11 mouse cellular contexts compared by ENCODE assay signal in the genomic region with DNA sequence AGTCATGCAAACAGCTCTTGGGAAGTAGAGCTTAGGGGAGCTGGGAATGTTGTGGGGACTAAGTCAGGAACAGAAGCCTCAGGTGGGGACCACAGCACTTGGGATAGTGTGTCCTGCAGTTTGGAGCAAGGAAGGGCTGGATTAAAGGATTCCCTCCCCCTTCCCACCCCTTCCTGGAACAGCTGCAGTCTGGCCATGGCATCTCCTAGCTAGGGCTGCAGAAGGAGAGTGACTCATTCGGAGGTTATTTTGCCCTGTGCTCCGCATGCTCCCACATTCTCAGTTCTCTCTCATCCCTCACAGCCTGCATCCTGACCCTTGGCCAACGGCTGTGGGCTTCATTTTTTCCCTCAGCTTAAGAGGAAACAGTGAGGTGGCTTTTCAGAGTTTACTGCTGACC. TPM values are rescaled to one million over a fixed set of nuclear protein-coding genes. Genes with fewer than 3 reads are reported as not detected.
DNase-seq lines count a peak whose midpoint lies in the region; ATAC-seq and TF ChIP-seq lines count a peak whose summit lies in the region.
"Had no signal": no experiment of that assay in that cellular context is flagged by ENCODE, and none has a peak within 500 bp of the region (broad histone marks: within the 10 kb centered on the region; RNA-seq: fewer than 3 reads in every experiment).

No protein-coding gene starts in this region.

- no peak for TF ChIP-seq CTCF in C2C12 (IDR thresholded peaks at IDR 0.05; ENCODE audit: control insufficient read depth, insufficient read depth, insufficient read length)
- 0 out of 2 replicates have a peak, but pooled peaks have one; percentile 4 for TF ChIP-seq CTCF in heart, postnatal 0 days (IDR thresholded peaks at IDR 0.05; ENCODE audit: low read depth)

- no peaks in the 10 kb centered on the region for H3K27me3 ChIP-seq in C2C12 (ENCODE audit: control insufficient read depth, insufficient read depth, insufficient read length)
- no peaks in the 10 kb centered on the region for H3K27me3 ChIP-seq in heart, postnatal 0 days (ENCODE audit: control insufficient read depth, insufficient read depth, low read length)
- no peaks in the 10 kb centered on the region for H3K27me3 ChIP-seq in forebrain, embryonic 11.5 days (ENCODE audit: control insufficient read depth, insufficient read depth, low read length)
- no peaks in the 10 kb centered on the region for H3K27me3 ChIP-seq in neural tube, embryonic 15.5 days (replicated peaks)
- H3K27me3 ChIP-seq: forebrain, embryonic 15.5 days; heart, embryonic 15.5 days; liver, embryonic 13.5 days had no signal

- 24% methylated on average over 3 of the region's 3 CpGs for WGBS in heart, postnatal 0 days
- WGBS in forebrain, embryonic 11.5 days = 47% methylated on average over 3 of the region's 3 CpGs
- 46% methylated on average over 3 of the region's 3 CpGs for WGBS in neural tube, embryonic 15.5 days

- DNase-seq in heart, adult 18-20 months = peak; percentile 20 to 28
- DNase-seq in heart, adult 8-10 months (ENCODE audit: low spot score) = no peak
- peak; percentile 28 for DNase-seq in adrenal gland, postnatal 10 days
- DNase-seq in heart, postnatal 0 days (ENCODE audit: low spot score) = peak; percentile 35
- no peak for DNase-seq in forebrain, embryonic 11.5 days (ENCODE audit: low spot score)
- DNase-seq: kidney, postnatal 25 days; liver, embryonic 13.5 days had no signal

- TF ChIP-seq EP300 in heart, postnatal 0 days (IDR thresholded peaks at IDR 0.05; ENCODE audit: low read depth) = no peak

- no peak overlapping the region for H3K4me2 ChIP-seq in heart, postnatal 0 days (ENCODE audit: low read depth, low read length)
- H3K4me2 ChIP-seq in forebrain, embryonic 11.5 days (ENCODE audit: low read depth, low read length, severe bottlenecking) = no peak overlapping the region
- no peak overlapping the region for H3K4me2 ChIP-seq in neural tube, embryonic 15.5 days
- H3K4me2 ChIP-seq: forebrain, embryonic 15.5 days; heart, embryonic 15.5 days; liver, embryonic 13.5 days had no signal

- no peaks in the 10 kb centered on the region for H3K36me3 ChIP-seq in C2C12 (ENCODE audit: control insufficient read depth, insufficient read depth)
- H3K36me3 ChIP-seq in heart, postnatal 0 days (replicated peaks; ENCODE audit: control insufficient read depth, insufficient read depth, low read length) = no peaks in the 10 kb centered on the region
- no peaks in the 10 kb centered on the region for H3K36me3 ChIP-seq in forebrain, embryonic 11.5 days (ENCODE audit: control insufficient read depth, insufficient read depth, low read length)
- H3K36me3 ChIP-seq in neural tube, embryonic 15.5 days = no peaks in the 10 kb centered on the region
- H3K36me3 ChIP-seq: forebrain, embryonic 15.5 days; heart, embryonic 15.5 days; liver, embryonic 13.5 days had no signal

- H3K4me3 ChIP-seq in C2C12 (ENCODE audit: insufficient read depth, poor library complexity, severe bottlenecking) = no peak overlapping the region
- no peak overlapping the region for H3K4me3 ChIP-seq in heart, postnatal 0 days (ENCODE audit: low read depth, low read length)
- H3K4me3 ChIP-seq in forebrain, embryonic 11.5 days (ENCODE audit: low read depth, low read length) = no peak overlapping the region
- H3K4me3 ChIP-seq in neural tube, embryonic 15.5 days (replicated peaks) = no peak overlapping the region
- H3K4me3 ChIP-seq: forebrain, embryonic 15.5 days; heart, embryonic 15.5 days; liver, embryonic 13.5 days had no signal

- H3K9me3 ChIP-seq in heart, postnatal 0 days (replicated peaks; ENCODE audit: control insufficient read depth, low read length) = no peaks in the 10 kb centered on the region
- H3K9me3 ChIP-seq in forebrain, embryonic 11.5 days (ENCODE audit: control insufficient read depth, low read length) = no peaks in the 10 kb centered on the region
- H3K9me3 ChIP-seq in neural tube, embryonic 15.5 days (replicated peaks) = no peaks in the 10 kb centered on the region
- H3K9me3 ChIP-seq: forebrain, embryonic 15.5 days; heart, embryonic 15.5 days; liver, embryonic 13.5 days had no signal

- no peak overlapping the region for H3ac ChIP-seq in C2C12 (ENCODE audit: control insufficient read depth, insufficient read length, low read depth)

- peaks cover 4% of the 10 kb centered on the region for H3K79me3 ChIP-seq in C2C12 (ENCODE audit: low read depth)

- H3K27ac ChIP-seq in heart, postnatal 0 days (ENCODE audit: low read depth) = no peak overlapping the region
- H3K27ac ChIP-seq in forebrain, embryonic 11.5 days (ENCODE audit: low read depth, low read length) = no peak overlapping the region
- no peak overlapping the region for H3K27ac ChIP-seq in neural tube, embryonic 15.5 days (replicated peaks)
- H3K27ac ChIP-seq: forebrain, embryonic 15.5 days; heart, embryonic 15.5 days; liver, embryonic 13.5 days had no signal

- ATAC-seq in heart, postnatal 0 days (ENCODE audit: insufficient read depth, low read depth) = 0 out of 2 replicates have a peak, but pooled peaks have one; percentile 67
- no peak for ATAC-seq in forebrain, embryonic 11.5 days (replicated peaks; ENCODE audit: low FRiP score)
- ATAC-seq in neural tube, embryonic 15.5 days (ENCODE audit: low FRiP score) = no peak
- ATAC-seq: forebrain, embryonic 15.5 days had no signal

- no peak overlapping the region for H3K9ac ChIP-seq in heart, postnatal 0 days (replicated peaks; ENCODE audit: low read depth, low read length)
- no peak overlapping the region for H3K9ac ChIP-seq in forebrain, embryonic 11.5 days (ENCODE audit: low read length)
- H3K9ac ChIP-seq in neural tube, embryonic 15.5 days (replicated peaks) = no peak overlapping the region
- H3K9ac ChIP-seq: forebrain, embryonic 15.5 days; heart, embryonic 15.5 days; liver, embryonic 13.5 days had no signal

- peaks cover 23% of the 10 kb centered on the region for H3K4me1 ChIP-seq in heart, postnatal 0 days (ENCODE audit: control insufficient read depth, insufficient read depth)
- peaks cover 5% of the 10 kb centered on the region for H3K4me1 ChIP-seq in forebrain, embryonic 11.5 days (replicated peaks; ENCODE audit: control insufficient read depth, insufficient read depth, low read length)
- peaks cover 14% of the 10 kb centered on the region for H3K4me1 ChIP-seq in neural tube, embryonic 15.5 days

- peaks cover 27% of the 10 kb centered on the region for H3K79me2 ChIP-seq in C2C12 (ENCODE audit: control insufficient read depth, insufficient read depth)

TF ChIP-seq in C2C12, 6 proteins besides CTCF, POLR2A, EP300 and RAD21:
- TF ChIP-seq FOSL1 (IDR thresholded peaks at IDR 0.05; ENCODE audit: insufficient read depth, low read length, poor library complexity, severe bottlenecking) (peak; percentile 47), CEBPB (IDR thresholded peaks at IDR 0.05; ENCODE audit: low read depth) (no peak), MYOD1 (IDR thresholded peaks at IDR 0.05; ENCODE audit: control insufficient read depth, insufficient read length, low read depth) (peak; percentile 96), USF1 (IDR thresholded peaks at IDR 0.05; ENCODE audit: low read depth) (no peak), MAX (IDR thresholded peaks at IDR 0.05) (peak; percentile 70), MYOG (IDR thresholded peaks at IDR 0.05; ENCODE audit: control insufficient read depth, extremely low read depth, insufficient read length) (no peak)

RNA-seq across cellular contexts. Expression of a gene that starts 18.9 kb away (rescaled TPM):
- 10 to 100 TPM; 77.3 to 83.5 TPM for total RNA-seq in heart, adult 18-20 months (2021)
- total RNA-seq in heart, adult 8-10 months (2022) = 10 to 100 TPM; 76.3 to 95.8 (median 84.0) TPM
- polyA plus RNA-seq in C2C12 (2012; fragmentation: generic; extraction: Trizol) = 33.2 TPM
- 10 to 100 TPM; 55.6 to 60.8 TPM for total RNA-seq in adrenal gland, postnatal 10 days (2021)
- 48.0 and 56.9 TPM in 2 replicates for total RNA-seq in heart, postnatal 0 days (2014; rRNA removed; ENCODE audit: low replicate concordance)
- polyA plus RNA-seq in heart, postnatal 0 days (2015; fragmentation: Nextera tagmentation; extraction: Ambion mirVana) = 68.7 and 70.7 TPM in 2 replicates
- polyA plus RNA-seq in forebrain, embryonic 11.5 days (2014; fragmentation: Nextera tagmentation; extraction: Ambion mirVana) = 48.0 and 52.7 TPM in 2 replicates
- polyA plus RNA-seq in neural tube, embryonic 15.5 days (2015; fragmentation: Nextera tagmentation; extraction: Ambion mirVana) = 68.9 and 75.3 TPM in 2 replicates

Comparison
In these comparisons a context has a peak if more than half of its experiments do, and no peak if none do; other contexts are left out.
1. DNase-seq: peak in heart, adult 18-20 months (2 of 2), adrenal gland, postnatal 10 days (single experiment) and heart, postnatal 0 days (single experiment); none in heart, adult 8-10 months (single experiment) and forebrain, embryonic 11.5 days (single experiment).